Mouse (Mus musculus): Measurements from ENCODE around the gene Pklr. TPM values are rescaled to one million over a fixed set of nuclear protein-coding genes. Genes with fewer than 3 reads are reported as not detected.

The Pklr gene
- total RNA-seq (2023) = 10 to 100 TPM in 1 of 2 experiments, 1 to 10 TPM in 1; 5.7 to 15.2 TPM

DNA sequence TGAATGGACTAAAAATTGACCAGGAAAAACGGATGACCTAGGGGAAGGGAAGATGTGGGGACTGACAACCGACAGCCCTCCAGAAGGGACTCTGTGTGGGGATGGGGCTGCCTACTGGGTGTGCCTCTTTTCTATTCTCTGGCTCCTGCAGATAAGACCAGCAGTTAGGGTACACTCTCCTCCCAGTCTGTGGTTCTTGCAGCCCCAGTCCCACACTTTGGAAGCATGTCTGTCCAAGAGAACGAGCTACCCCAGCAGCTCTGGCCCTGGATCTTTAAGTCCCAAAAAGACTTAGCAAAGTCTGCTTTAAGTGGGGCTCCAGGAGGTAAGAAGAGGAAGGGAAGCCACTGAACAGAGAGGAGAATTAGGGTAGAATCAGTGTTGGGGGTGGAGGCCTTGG is at the start of gene Pklr:
Gene Pklr (plus strand): TSS at position 185 of the 400 bp plus-strand sequence.

DNA sequence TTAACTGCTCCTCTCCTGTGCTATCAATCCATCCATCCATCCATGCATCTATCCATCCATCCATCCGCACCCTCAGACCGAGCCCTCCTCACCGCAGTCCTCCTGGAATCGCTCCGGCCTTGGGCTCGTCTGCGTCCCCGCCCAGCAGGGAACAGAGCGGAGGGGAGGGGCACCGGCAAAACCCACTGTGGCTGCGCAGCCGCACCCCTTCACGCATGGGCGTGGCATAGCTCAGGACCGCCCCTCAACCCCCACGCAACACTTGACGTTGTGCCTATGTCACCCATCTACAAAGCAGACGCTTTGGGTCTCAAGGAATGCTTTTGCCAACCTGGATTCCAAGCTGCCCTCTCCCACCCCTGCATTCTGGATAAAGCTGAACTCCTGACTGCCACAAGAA is 42.8 kb upstream of the Pklr start, which contains the start of gene Rusc1:
Gene Rusc1 (minus strand): TSS at position 137 of the 400 bp plus-strand sequence.

DNA sequence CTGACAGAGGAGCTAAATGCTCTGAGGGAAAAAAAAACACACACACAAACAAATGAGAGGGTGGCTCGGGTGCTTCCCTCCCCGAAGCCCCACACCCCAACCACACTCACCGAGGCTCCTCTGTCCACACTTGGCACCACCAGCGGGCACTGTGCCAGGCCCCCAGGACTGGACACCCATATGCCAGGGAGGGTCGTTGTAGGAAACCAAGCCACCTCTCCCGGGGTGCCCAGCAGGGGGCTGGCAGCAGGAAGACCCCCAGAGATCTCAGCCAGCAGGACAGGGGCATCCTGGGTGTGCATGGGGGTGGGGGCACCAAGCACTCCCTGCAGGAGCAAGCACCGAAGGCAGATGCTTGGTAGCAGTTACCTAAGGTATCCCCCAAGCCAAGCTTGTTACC is 35.1 kb upstream of the Pklr start, which contains the start of gene Gm43738:
Gene Gm43738 (minus strand): TSS at position 289 of the 400 bp plus-strand sequence.

DNA sequence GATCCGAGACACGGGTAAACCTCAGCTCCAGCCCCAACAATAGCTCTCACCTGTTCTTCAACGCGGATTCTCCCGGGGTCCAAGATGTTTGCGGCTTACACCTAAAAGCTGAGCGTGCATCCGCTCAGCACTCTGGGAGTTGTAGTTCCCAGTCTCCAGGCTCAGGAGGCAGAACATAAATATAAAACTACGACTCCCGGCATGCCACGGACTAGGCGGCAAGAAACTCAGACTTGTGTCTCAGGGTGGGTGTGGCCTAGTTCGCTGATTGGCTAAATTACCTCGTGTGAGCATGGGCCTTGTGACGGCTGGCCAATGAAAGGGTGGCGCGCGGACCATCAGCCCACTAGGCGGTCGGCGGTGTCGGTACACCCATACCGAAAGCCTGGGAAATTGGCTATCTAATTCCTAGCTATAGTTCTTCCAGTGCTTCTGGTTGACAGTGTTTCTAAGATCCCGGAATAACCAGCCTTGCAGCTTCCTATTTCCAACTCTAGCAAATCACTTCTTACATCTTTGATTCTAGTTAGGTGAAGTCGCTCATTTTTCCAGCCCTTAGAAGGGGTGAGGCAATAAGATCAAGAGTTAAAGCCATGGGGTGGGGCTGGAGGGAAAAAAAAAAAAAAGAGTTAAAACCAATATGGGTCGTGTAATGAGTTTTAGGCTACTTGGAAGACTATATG is 34.0 kb upstream of the Pklr start, which contains the start of gene Fdps:
Gene Fdps (minus strand): TSS at position 148 of the 683 bp plus-strand sequence.

DNA sequence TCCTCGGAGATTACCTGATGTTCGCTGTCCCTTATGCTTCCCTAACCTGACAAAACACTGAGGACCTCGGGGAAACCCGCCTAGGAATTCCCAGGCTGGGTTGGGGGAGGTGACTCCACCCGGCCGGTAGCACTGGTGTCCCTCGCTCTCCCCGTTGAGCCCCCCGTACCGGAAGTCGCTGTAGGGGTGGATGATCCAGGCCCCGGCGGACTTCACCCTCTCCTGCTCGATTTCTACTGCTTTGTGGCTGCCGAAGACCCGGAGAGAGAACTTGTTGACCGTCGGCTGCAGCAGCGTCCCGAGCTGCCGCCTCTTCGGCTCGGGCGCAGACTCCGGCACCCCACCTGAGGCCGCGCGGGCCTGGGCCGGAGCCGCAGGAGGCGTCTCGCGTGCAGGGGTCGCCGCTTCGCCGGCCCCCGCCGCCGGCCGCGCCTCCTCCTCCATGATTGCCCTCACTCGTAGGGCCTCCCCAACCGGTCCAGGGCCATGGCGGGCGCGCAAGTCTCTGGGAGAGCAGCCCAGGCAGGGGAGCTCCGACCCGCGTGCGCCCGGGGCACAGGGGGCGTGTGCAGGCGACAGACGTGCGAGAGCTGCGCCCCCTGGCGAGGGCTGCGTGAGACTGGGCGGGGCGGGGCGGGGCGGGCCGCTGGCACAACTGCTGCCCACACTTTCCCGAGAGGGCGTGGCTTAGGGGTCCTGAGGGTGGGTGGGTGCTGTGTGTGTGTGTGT is 23.8 kb downstream of the Pklr start, which contains the start of gene Hcn3:
Gene Hcn3 (minus strand): TSS at position 581 of the 729 bp plus-strand sequence.

DNA sequence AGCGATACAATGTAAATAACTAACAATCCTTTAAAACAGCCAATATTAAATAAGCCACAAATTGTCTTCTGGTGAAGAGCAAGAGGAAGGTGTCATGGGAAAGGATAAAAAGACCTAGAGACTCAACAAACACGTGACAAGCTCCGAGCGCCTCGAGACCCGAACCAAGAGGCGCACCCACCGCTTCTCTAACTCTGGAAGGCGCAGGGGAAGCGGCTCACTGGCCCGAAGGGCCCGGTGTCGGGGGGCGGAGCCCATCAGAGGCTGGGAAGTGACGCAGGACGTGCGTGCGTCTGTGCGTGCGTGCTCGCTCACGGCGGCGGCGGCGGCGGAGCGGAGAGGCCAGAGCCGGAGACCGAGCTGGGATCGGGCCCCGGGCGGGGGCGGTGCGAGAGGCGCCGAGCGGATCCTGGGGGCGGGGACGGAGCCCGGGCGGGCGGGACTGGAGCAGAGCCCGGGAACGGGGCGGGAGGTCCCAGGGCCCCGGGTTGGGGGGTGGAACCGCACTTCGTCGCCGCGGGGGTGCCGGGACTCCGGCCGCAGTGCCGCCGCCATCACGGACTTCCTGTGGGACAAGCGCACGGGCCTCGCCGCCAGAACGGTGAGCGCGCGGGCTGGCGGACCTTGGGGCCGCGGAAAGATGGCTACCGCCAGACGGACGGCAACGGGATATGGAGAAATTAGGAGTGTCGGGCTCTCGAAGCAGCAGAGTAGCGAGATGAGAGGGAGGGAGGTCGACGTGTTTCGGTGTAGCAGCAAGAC is 28.7 kb downstream of the Pklr start, which contains the start of gene Clk2:
Gene Clk2 (plus strand): TSS at position 290 of the 762 bp plus-strand sequence.

DNA sequence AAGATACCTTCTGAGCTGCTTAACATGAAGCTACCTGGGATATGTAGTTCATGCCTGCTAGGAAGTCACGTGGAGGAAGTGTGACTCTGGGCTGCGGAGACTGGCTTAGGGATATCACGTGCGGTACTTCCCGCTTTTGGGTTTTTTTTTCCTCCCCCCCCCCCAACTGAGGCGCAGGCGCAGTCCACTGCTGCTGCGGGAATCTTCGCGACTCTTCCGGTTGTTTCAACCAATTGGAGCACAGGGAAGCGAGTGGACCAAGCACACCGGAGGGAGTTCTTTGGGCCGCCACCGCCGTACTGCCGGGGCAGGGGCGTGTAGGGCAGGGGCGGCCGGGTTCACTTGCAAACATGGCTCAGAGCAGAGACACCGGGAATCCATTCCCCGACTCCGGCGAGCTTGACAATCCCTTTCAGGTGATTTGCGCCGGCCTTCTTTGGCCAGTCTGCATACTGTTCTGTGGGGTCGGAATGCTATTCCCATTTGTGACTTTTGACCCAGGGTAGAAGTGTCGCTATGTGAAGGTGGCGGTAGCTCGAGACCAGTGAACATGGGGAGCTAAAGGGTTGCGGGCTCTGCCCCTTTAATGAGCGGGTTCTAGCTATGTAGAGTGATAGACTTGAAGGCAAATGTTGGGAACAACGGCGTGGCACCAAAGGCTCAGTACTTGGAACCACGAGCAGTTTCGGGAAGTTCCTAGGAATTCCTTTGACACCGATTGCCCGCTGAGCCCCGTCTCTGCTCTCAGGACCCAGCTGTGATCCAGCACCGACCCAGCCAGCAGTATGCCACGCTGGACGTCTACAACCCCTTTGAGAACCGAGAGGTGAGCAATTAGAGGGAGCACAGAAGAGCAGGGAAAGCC is 41.5 kb downstream of the Pklr start, which contains the start of gene Scamp3:
Gene Scamp3 (plus strand): TSS at position 232 of the 865 bp plus-strand sequence.

DNA sequence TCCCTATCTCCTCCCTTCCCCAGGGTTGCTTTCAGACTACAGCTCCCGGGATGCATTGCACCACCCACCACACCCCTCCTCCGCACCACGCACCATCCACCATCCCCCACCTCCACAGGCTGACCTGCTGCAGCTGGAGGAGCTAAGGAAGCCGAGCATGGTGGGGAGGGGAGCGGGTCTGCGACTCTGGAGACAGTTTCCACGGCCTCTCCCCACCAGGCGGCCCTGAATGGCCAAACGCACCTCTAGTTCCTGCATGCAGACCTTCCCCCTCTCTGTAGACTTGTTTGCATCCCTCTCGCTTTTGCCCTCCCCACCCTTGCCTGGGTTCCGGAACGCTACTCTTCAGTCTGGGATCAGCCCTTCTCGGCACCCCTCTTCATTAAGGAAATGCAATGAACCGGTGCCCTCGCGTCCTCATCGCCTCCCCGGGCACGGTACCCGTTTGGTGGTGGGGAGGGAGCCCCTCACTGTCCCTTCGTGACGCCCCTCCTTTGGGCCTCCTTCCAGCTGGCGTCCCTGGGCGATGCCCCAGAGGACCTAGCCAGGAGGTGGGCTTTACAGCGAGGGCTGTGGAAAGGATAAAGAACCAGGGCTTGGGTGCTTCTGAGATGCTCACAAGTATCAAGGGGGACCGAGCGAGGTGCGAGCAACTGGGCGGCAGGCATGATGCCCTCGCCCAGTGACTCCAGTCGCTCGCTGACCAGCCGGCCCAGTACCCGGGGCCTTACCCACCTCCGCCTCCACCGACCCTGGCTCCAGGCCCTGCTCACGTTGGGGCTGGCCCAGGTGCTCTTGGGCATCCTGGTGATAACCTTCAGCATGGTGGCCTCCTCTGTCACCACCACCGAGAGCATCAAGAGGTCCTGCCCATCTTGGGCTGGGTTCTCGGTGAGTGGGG is 47.4 kb downstream of the Pklr start, which contains the start of gene Fam189b:
Gene Fam189b (plus strand): TSS at position 86 of the 901 bp plus-strand sequence.

Other genes with a start within 250 kb of the Pklr start
- gene Msto1, start 222.1 kb upstream of the Pklr start, total RNA-seq (2023) = 1 to 10 TPM; 5.6 to 7.2 TPM
- gene Ash1l, start 185.5 kb upstream of the Pklr start, total RNA-seq (2023) = 10 to 100 TPM; 39.4 to 39.7 TPM
- 10 to 100 TPM; 62.2 to 63.3 TPM for gene Dap3, start 185.0 kb upstream of the Pklr start, total RNA-seq (2023)
- 10 to 100 TPM; 18.7 to 23.5 TPM for gene Rusc1, start 42.8 kb upstream of the Pklr start, total RNA-seq (2023)
- gene Gm43738, start 35.0 kb upstream of the Pklr start, total RNA-seq (2023) = not detected
- 10 to 100 TPM; 27.4 to 34.5 TPM for gene Fdps, start 34.2 kb upstream of the Pklr start, total RNA-seq (2023)
- not detected for gene Hcn3, start 24.1 kb downstream of the Pklr start, total RNA-seq (2023)
- 10 to 100 TPM; 46.4 to 68.4 TPM for gene Clk2, start 28.7 kb downstream of the Pklr start, total RNA-seq (2023)
- gene Scamp3, start 41.3 kb downstream of the Pklr start, total RNA-seq (2023) = 10 to 100 TPM; 43.8 to 48.0 TPM
- 1 to 10 TPM; 6.2 to 8.9 TPM for gene Fam189b, start 47.0 kb downstream of the Pklr start, total RNA-seq (2023)
- 10 to 100 TPM; 62.4 to 71.4 TPM for gene Gba, start 66.8 kb downstream of the Pklr start, total RNA-seq (2023)
- 1 to 10 TPM in 1 of 2 experiments, under 1 TPM in 1; 0.38 to 1.1 TPM for gene Thbs3, start 79.0 kb downstream of the Pklr start, total RNA-seq (2023)
- 10 to 100 TPM; 51.2 to 53.3 TPM for gene Mtx1, start 90.9 kb downstream of the Pklr start, total RNA-seq (2023)
- not detected for gene Muc1, start 92.9 kb downstream of the Pklr start, total RNA-seq (2023)
- gene Krtcap2, start 109.8 kb downstream of the Pklr start, total RNA-seq (2023) = 10 to 100 TPM; 58.9 to 75.6 TPM
- under 1 TPM; 0.53 to 0.69 TPM for gene Trim46, start 110.2 kb downstream of the Pklr start, total RNA-seq (2023)
- gene Dpm3, start 123.2 kb downstream of the Pklr start, total RNA-seq (2023) = 10 to 100 TPM; 35.3 to 45.6 TPM
- 10 to 100 TPM; 18.8 to 21.5 TPM for gene Slc50a1, start 134.4 kb downstream of the Pklr start, total RNA-seq (2023)
- not detected for gene Efna1, start 145.0 kb downstream of the Pklr start, total RNA-seq (2023)
- not detected for gene Efna3, start 186.8 kb downstream of the Pklr start, total RNA-seq (2023)
- not detected for gene Efna4, start 201.9 kb downstream of the Pklr start, total RNA-seq (2023)
- 100 to 1,000 TPM; 120 to 129 TPM for gene Adam15, start 213.9 kb downstream of the Pklr start, total RNA-seq (2023)
- gene Dcst2, start 225.8 kb downstream of the Pklr start, total RNA-seq (2023) = not detected
- gene Dcst1, start 229.1 kb downstream of the Pklr start, total RNA-seq (2023) = not detected

Data from neutrophil, adult 59 days (primary cell).